Mouse (Mus musculus) cerebellum, adult 2 months (tissue): ENCODE measurements around the gene Rpl24.

Experiments
- CTCF ChIP-seq: fragments of 200-500 bp; IDR thresholded peaks from 2 replicates; pipeline ENCODE4 v1.5.1; 2011; ENCODE audit warnings: low read depth, mild to moderate bottlenecking, control low read depth, low read length, moderate library complexity, borderline replicate concordance; ENCODE audit not compliant: insufficient read depth
- POLR2A ChIP-seq: fragments of 200-500 bp; IDR thresholded peaks from 2 replicates; pipeline ENCODE4 v1.6.1; 2011; ENCODE audit warnings: low read length, control low read depth, borderline replicate concordance; ENCODE audit not compliant: insufficient read depth

- TF ChIP-seq CTCF = no peak
- no peak for TF ChIP-seq POLR2A
These were observed 19.9 kb downstream of the Rpl24 start for GRCm38 (mm10) chr16:55986001-55986400.
